Mouse (Mus musculus) bone marrow, adult 2 months (tissue): ENCODE measurements around the gene C1qc.
A peak's percentile ranks its signal among the peaks of the same experiment; 100 is the strongest.

Experiments
- CTCF ChIP-seq: fragments of 200-500 bp; IDR thresholded peaks from 2 replicates; pipeline ENCODE4 v1.5.1; 2011; ENCODE audit warnings: low read length, control low read depth; ENCODE audit not compliant: control insufficient read depth, insufficient read depth
- POLR2A ChIP-seq: fragments of 200-500 bp; IDR thresholded peaks from 2 replicates; pipeline ENCODE4 v1.6.1; 2011; ENCODE audit warnings: low read depth, mild to moderate bottlenecking, control low read depth, low read length, borderline replicate concordance; ENCODE audit not compliant: control insufficient read depth

- TF ChIP-seq CTCF: 0 out of 2 replicates have a peak, but pooled peaks have one; percentile 23
- no peak for TF ChIP-seq POLR2A
Measured at GRCm38 (mm10) chr4:136899154-136899553, 6.3 kb upstream of the C1qc start.
